Mouse (Mus musculus) lung, embryonic 14.5 days (tissue): ENCODE data around the gene Trim62. TPM values are rescaled to one million over a fixed set of nuclear protein-coding genes. Genes with fewer than 3 reads are reported as not detected.
A peak's percentile ranks its signal among the peaks of the same experiment; 100 is the strongest.
"Not testable (repeated sequence)": the region's sequence is repeated elsewhere in the genome, so short reads cannot be mapped to it uniquely, and the experiment has no call there.

Experiments used
- ATAC-seq: fragments of 200-750 bp; cut with Nextera tagmentation; 2 replicates; pipeline ENCODE4 v1.8.0; 2017; ENCODE audit warnings: mild to moderate bottlenecking, moderate TSS enrichment, moderate library complexity; ENCODE audit not compliant: insufficient read depth
- DNase-seq: peaks from one replicate; pipeline ENCODE4 v3.0.0-alpha.2; 2015
- H3K27ac ChIP-seq: fragments of 300-500 bp; sonication (generic); 2 replicates; pipeline ENCODE4 v1.5.1; 2014; ENCODE audit warnings: low read depth, mild to moderate bottlenecking, moderate library complexity
- H3K27me3 ChIP-seq: fragments of 300-500 bp; sonication (generic); 2 replicates; pipeline ENCODE4 v1.6.1; 2014; ENCODE audit warnings: low read length, control low read depth; ENCODE audit not compliant: insufficient read depth
- H3K36me3 ChIP-seq: fragments of 300-500 bp; sonication (generic); 2 replicates; pipeline ENCODE4 v1.6.1; 2014; ENCODE audit warnings: control low read depth; ENCODE audit not compliant: insufficient read depth
- H3K4me1 ChIP-seq: fragments of 300-500 bp; sonication (generic); 2 replicates; pipeline ENCODE4 v1.6.1; 2014; ENCODE audit warnings: antibody characterized with exemption, control low read depth; ENCODE audit not compliant: insufficient read depth
- H3K4me2 ChIP-seq: fragments of 300-500 bp; sonication (generic); 2 replicates; pipeline ENCODE4 v1.6.1; 2014; ENCODE audit warnings: mild to moderate bottlenecking
- H3K4me3 ChIP-seq: fragments of 300-500 bp; sonication (generic); 2 replicates; pipeline ENCODE4 v1.5.1; 2014; ENCODE audit warnings: low read depth, low read length
- H3K9ac ChIP-seq: fragments of 300-500 bp; sonication (generic); 2 replicates; pipeline ENCODE4 v1.6.1; 2014
- H3K9me3 ChIP-seq: fragments of 300-500 bp; sonication (generic); 2 replicates; pipeline ENCODE4 v1.6.1; 2016; ENCODE audit warnings: low read depth, low read length, control low read depth
- CTCF ChIP-seq: IDR thresholded peaks from 2 replicates; pipeline ENCODE4 v1.5.1; 2016; ENCODE audit warnings: antibody characterized with exemption, low read depth
- WGBS: fragments of 180-500 bp; shearing (Covaris S2); extraction: QIAGEN DNeasy Blood & Tissue Kit; methylation state at CpG from one replicate; pipeline ENCODE4 v1.1.7; 2014; 5-methylcytosine and 5-hydroxymethylcytosine counted together
- polyA plus RNA-seq: library from polyadenylated mRNA; unstranded; fragments of >200 nt; fragmentation: Nextera tagmentation; extraction: Ambion mirVana; gene quantifications from 2 replicates; pipeline ENCODE4 v1.2.1, GENCODE M21; 2014

Trim62 gene
- polyA plus RNA-seq, 1 experiment from 2014 or later: 8.5 TPM

- WGBS: 63% methylated on average over 7 of the region's 7 CpGs
- H3K4me1 ChIP-seq: no peaks in the 10 kb centered on the region
- H3K4me3 ChIP-seq: no peak overlapping the region
- no peak overlapping the region for H3K9ac ChIP-seq
- H3K4me2 ChIP-seq: no peak overlapping the region
- DNase-seq (no peak), ATAC-seq (no peak)
- H3K36me3 ChIP-seq: no peaks in the 10 kb centered on the region
- TF ChIP-seq CTCF: no peak
- no peaks in the 10 kb centered on the region for H3K27me3 ChIP-seq
- no peaks in the 10 kb centered on the region for H3K9me3 ChIP-seq
- no peak overlapping the region for H3K27ac ChIP-seq
Observed at GRCm38 (mm10) chr4:128849686-128850085, 33.7 kb upstream of the Trim62 start.

DNA sequence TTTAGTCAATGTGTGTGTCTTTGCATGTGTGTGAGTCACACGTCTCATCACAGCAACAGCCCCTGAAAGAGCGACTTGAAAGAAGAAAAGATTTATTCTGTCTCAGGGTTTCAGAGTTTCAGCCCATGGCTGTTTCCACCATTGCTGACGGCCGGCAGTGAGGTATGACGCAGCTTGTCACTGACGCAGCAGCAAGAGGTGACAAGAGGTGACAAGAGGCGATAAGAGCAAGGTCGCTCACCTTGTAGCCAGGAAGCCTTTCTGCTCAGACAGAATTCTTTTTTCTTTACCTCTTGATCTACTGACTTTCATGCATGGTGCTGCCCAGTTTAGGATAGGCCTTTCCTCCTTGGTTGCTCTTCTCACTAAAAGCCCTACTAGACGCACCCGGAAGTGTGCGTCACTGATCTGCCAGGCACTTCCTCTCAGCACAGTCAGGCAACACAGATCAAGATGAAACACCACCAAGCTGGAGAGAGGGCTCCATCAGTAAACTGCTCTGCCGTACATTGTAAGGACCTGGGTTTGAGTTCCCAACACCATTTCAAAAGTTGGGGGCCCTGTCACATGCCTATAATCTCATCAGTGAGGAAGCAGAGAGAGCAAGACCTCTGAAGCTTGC lies 31.0 kb upstream of the Trim62 start:
- no peak for TF ChIP-seq CTCF
- H3K9ac ChIP-seq: no peak overlapping the region
- 0 out of 2 replicates have a peak, but pooled peaks cover 2% of the 10 kb centered on the region for H3K4me1 ChIP-seq
- H3K9me3 ChIP-seq: no peaks in the 10 kb centered on the region
- no peaks in the 10 kb centered on the region for H3K27me3 ChIP-seq
- DNase-seq (no peak), ATAC-seq (no peak)
- H3K4me2 ChIP-seq: no peak overlapping the region
- WGBS: 56% methylated on average over 12 of the region's 12 CpGs
- H3K4me3 ChIP-seq: no peak overlapping the region
- no peak overlapping the region for H3K27ac ChIP-seq
- H3K36me3 ChIP-seq: no peaks in the 10 kb centered on the region

GRCm38 (mm10) chr4:128853117-128853516 lies 30.3 kb upstream of the Trim62 start:
- Histone ChIP-seq H3K27me3 (no peaks in the 10 kb centered on the region), H3K9ac (no peak overlapping the region), H3K27ac (no peak overlapping the region), H3K4me2 (no peak overlapping the region), H3K9me3 (no peaks in the 10 kb centered on the region), H3K4me3 (no peak overlapping the region), H3K36me3 (no peaks in the 10 kb centered on the region), H3K4me1 (0 out of 2 replicates have a peak, but pooled peaks cover 2% of the 10 kb centered on the region)
- 80% methylated on average over 11 of the region's 11 CpGs for WGBS
- ATAC-seq (no peak), DNase-seq (no peak)
- TF ChIP-seq CTCF: no peak

- WGBS: 52% methylated on average over 4 of the region's 4 CpGs
- DNase-seq (peak; percentile 57), ATAC-seq (peak; percentile 79)
- H3K4me2 ChIP-seq: no peak overlapping the region
- 0 out of 2 replicates have a peak, but pooled peaks cover 2% of the 10 kb centered on the region for H3K4me1 ChIP-seq
- no peak overlapping the region for H3K9ac ChIP-seq
- H3K27ac ChIP-seq: no peak overlapping the region
- TF ChIP-seq CTCF: no peak
- no peaks in the 10 kb centered on the region for H3K36me3 ChIP-seq
- H3K4me3 ChIP-seq: no peak overlapping the region
- no peaks in the 10 kb centered on the region for H3K9me3 ChIP-seq
- H3K27me3 ChIP-seq: no peaks in the 10 kb centered on the region
Observed at GRCm38 (mm10) chr4:128855613-128856040, 27.8 kb upstream of the Trim62 start.

DNA sequence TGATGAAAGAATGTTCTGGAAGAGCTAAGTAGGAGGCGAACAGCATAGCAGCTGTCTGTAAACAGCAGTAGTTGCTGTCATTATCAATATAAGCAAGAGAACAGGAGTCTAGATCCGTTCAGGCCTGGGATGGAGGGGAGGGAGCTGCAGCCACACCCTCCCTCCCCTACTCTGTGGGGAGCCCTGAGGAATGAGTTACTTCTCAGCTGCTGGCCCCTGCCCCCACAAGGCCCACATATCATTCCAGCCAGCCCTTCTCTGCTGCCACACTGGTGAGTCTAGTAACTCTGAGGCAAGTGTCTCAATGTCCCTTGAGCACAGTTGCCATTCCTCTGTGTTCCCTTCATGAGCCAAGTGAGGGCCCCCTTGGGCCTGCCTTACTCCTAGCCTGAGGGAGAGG lies 26.2 kb upstream of the Trim62 start:
- DNase-seq (no peak), ATAC-seq (no peak)

DNA sequence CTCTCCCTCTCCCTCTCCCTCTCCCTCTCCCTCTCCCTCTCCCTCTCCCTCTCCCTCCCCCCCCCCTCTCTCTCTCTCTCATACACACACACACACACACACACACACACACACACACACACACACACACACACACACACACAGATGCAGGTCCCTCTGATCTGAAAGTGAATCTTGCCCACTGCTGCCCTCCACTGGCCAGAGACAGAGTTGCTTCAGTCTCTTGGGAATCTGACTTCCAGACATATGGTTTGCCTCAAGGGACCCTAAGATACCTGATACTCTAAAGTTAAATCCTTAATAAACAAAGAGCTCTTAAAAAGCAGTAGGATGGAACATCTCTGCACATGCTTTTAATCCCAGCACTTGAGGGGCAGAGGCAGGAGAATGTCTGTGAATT lies 25.2 kb upstream of the Trim62 start:
- not testable (repeated sequence) for H3K9me3 ChIP-seq, H3K4me2 ChIP-seq, H3K27ac ChIP-seq, H3K4me1 ChIP-seq, H3K4me3 ChIP-seq, H3K36me3 ChIP-seq, H3K27me3 ChIP-seq, H3K9ac ChIP-seq, ATAC-seq
- peak; percentile 92 for DNase-seq
- TF ChIP-seq CTCF: peak; percentile 83

More for the DNA sequence above, 26.2 kb upstream of the Trim62 start:
- H3K4me2 ChIP-seq: no peak overlapping the region
- no peaks in the 10 kb centered on the region for H3K36me3 ChIP-seq
- no peak overlapping the region for H3K4me3 ChIP-seq
- H3K9me3 ChIP-seq: no peaks in the 10 kb centered on the region
- 42% methylated on average over 2 of the region's 2 CpGs for WGBS
- 0 out of 2 replicates have a peak, but pooled peaks cover 2% of the 10 kb centered on the region for H3K4me1 ChIP-seq
- TF ChIP-seq CTCF: no peak
- H3K27me3 ChIP-seq: no peaks in the 10 kb centered on the region
- no peak overlapping the region for H3K27ac ChIP-seq
- no peak overlapping the region for H3K9ac ChIP-seq

GRCm38 (mm10) chr4:128858878-128859277 lies 24.5 kb upstream of the Trim62 start:
- Histone ChIP-seq H3K4me3 (no peak overlapping the region), H3K27me3 (no peaks in the 10 kb centered on the region), H3K4me2 (no peak overlapping the region), H3K36me3 (no peaks in the 10 kb centered on the region), H3K9ac (no peak overlapping the region), H3K4me1 (0 out of 2 replicates have a peak, but pooled peaks cover 2% of the 10 kb centered on the region), H3K9me3 (no peaks in the 10 kb centered on the region), H3K27ac (no peak overlapping the region)
- TF ChIP-seq CTCF: peak; percentile 58
- no peak for ATAC-seq
- no peak for DNase-seq
- 66% methylated on average over 4 of the region's 4 CpGs for WGBS

- Histone ChIP-seq H3K4me2 (peak overlapping the region; percentile 33; the same call in 1 of the 2 replicates), H3K27me3 (no peaks in the 10 kb centered on the region), H3K9ac (no peak overlapping the region), H3K36me3 (no peaks in the 10 kb centered on the region), H3K27ac (no peak overlapping the region), H3K4me1 (no peaks in the 10 kb centered on the region), H3K4me3 (no peak overlapping the region), H3K9me3 (no peaks in the 10 kb centered on the region)
- no peak for TF ChIP-seq CTCF
- DNase-seq (peak; percentile 24), ATAC-seq (no peak)
- WGBS: 42% methylated on average over 19 of the region's 19 CpGs
Observed at GRCm38 (mm10) chr4:128872992-128873391, 10.4 kb upstream of the Trim62 start.
